Mouse (Mus musculus) B cell, adult 62 days (primary cell): ENCODE results near the gene Stat2. TPM values are rescaled to one million over a fixed set of nuclear protein-coding genes. Genes with fewer than 3 reads are reported as not detected.

ENCODE experiments used
- total RNA-seq: library from RNA; stranded (reverse); gene quantifications from 4 replicates; pipeline ENCODE4 v1.2.4, GENCODE M21; 2023

Stat2 gene
- total RNA-seq: 110 to 128 TPM (median 114 TPM) in 4 replicates

GRCm38 (mm10) chr10:128270287-128270841, at the start of gene Stat2:
Stat2 (plus strand) TSS chr10:128270559.

DNA sequence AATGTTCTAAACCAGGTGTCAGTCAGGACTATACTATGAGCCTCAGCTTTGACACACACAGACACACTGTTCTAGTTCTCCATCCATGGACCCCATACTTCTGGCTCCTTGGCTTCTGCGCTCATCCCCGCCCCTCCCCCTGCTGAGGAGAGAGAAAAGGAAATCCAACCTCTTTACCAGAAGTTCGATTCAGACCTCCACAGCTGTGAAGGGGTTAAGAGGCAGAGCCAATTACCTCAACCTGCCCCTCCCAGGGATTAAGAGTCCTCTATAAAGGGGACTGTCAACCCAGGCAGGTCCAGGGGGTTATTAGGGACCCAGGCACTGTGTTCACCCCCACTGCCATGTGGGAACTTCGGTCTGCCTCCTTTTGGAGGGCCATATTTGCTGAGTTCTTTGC, 44.8 kb upstream of the Stat2 start, which contains the start of gene Mip:
Gene Mip, plus strand, starts transcription at position 301 of the 400 bp plus-strand sequence.

DNA sequence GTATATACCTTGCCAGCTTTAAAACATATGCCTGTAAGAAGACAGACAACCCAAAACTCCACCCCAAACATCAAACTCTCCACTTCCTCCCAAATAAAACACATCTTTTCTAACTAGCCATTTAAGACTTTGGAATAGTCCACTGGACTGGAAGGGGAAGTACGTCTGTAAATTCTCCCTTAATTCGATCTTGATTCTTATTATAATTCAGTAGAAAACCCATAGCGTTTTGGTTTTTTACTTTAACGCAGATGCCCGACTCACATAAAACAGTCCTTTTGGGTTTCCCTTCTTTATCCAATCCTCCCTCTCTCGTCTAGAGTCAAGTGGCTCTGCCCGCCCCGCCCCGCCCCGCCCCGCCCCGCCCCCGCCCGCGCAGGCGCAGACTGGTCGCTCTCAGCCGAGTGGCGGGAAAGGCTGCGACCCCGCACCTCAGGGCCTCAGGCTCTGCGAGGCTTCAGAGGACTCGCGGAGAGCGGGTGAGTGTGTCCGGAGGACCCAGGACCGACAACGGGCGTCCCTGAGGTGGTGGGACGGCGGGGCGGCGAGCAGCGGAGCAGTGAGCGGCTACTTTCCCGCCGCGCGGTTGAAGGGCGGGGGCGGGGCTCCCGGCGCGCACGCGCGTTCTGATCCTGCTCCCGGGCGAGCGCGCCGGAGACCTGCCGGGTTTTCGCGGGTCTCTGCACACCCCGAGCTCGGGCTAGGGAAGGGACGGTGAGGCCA, 38.5 kb upstream of the Stat2 start, which contains the start of gene Timeless:
Gene Timeless, plus strand, starts transcription at position 369 of the 723 bp plus-strand sequence.

DNA sequence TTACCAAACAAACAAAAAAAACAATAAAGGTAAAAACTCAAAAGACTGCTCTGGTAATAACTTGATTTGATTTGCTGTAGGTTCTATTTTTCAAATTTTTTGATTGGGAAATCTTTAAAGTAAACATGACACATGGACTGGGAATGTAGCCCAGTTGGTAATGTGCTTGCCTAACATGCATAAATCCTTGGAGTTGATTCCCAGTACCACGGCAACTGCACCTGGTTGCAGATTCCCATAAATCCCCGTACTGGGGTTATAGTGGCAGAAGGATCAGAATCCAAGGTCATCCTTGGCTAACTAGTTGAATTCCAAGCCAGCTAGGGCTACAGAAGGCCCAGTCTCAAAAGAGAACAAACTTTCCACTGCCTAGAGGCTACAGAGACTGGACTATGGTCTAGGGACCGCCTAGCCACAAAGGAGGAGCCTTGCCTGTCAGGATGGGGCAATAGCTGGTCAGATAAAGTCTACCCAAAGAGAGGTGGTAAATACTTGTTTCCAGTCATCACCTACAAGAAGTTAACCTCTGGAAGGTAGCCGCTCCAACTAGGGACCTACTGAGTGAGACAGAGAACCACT, 16.6 kb upstream of the Stat2 start, which contains the start of gene Apon:
Gene Apon, plus strand, starts transcription at position 420 of the 579 bp plus-strand sequence.

GRCm38 (mm10) chr10:128268371-128268770, 2.0 kb upstream of the Stat2 start, which contains the start of gene Apof:
Apof (plus strand) TSS chr10:128268671.

DNA sequence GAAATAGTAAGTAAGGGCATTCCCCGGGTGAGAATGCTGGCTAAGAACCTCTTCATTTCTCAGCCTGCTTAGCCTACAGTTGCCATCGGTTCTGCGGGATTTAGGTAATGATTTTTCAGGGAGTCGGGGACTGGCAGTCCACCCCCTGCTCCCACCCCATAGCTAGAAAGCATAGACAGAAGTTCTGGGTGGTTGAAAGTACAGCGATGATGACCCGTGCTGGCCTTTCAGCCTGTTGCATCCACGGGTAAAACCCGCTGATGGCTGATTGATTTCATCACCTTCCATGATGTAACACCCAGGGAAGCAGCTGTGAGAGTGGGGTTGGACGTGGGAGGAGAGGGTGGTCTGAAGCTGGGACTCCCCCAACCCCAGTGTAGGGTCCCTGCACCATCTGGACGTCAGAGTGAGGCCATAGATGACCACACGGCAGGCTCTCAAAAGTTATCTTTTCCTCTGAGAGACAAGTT, 28.4 kb downstream of the Stat2 start, which contains the start of gene Il23a:
Gene Il23a, minus strand, starts transcription at position 51 of the 470 bp plus-strand sequence.

DNA sequence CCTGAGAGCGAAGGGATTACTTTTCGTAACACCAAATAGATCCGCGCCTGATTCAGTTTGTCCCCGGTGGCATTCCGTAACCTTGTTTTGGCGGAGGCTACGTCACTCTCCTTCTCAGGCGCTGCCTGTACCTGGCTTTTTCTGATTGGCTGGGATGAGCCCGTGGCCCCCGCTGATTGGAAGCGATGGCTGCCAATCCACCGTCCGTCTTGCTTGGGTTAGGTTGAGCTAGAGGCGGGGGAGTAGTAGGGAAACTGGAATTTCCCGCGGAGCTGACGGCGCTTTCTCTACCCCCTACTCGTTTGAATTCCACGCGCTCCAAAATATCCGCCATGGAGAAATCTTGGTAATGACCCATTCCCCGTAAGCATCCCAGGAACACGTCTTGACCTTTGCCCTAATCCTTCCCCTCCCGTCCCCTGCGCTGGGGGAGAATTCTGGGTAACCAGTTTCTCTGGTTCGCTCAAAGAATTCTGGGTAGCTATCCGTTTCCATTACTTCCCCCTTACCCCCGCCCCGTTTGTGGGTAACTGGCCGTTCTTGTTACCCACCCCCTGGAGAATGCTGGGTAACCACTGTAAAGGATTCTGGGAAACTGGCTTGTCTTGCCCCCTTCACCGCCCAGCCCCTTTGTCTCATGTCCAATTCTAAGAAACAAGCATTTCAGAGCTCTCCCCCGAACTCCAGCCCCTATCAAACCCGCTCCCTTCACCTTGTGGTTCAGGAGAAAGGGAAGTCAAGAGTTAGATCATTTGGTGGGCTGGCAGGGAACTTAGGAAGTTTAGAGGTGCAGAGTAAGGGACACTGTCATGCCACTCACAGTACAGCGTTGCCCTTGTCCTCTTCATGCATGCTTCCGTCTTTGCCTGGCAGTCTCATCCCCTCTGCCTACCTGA, 33.0 kb downstream of the Stat2 start, which contains the start of gene Pan2:
Gene Pan2, plus strand, starts transcription at position 210 of the 896 bp plus-strand sequence.

GRCm38 (mm10) chr10:128322141-128323108, 52.1 kb downstream of the Stat2 start, which contains the start of gene Cnpy2:
Cnpy2 (plus strand) TSS chr10:128322459.

DNA sequence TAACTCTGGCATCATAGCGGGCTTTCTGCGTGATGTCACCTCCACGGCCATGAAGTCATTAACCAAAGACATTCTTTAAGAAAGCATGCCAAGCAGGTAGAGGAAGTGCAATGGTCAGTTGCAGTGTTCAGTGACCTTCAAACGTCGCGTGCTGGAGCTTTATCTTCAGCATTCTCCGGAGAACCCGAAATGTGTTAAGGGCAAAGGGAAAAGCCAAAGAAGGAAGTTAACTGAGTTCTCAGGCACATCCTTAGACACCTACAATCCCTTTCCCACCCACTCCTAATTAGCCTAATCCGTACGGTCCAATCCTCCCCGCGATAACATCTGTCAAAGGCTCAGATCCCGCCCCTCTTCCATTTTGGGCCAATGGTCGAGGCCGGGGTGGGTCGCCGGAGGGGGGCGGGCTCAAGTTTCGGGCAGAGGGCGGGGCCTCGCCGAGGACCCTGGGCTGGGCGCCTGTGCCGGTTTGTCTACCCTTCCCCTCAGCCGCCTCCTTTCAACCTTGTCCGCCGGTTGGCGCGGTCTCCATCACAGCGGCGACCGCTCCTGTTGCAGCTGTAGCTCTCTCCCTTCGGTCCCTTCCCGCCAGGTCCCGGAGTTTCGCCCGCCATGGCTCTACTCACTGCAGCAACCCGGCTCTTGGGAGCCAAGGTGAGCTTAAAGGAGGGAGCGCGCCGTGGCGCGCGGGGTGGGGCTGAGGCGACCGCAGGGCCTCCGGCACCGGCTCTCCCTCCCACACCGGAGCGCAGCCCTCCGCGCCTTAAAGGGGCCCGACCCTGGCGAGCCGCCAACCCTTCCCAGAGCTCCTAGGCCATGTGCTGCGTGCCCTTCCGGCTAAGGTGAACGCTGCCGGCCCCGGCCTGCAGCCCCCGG, 67.2 kb downstream of the Stat2 start, which contains the start of gene Cs:
Gene Cs, plus strand, starts transcription at position 429 of the 876 bp plus-strand sequence.

Other genes starting within 250 kb of the Stat2 start
- 587 to 616 TPM (median 605 TPM) in 4 replicates for gene Naca, start 235.0 kb upstream of the Stat2 start, total RNA-seq
- 110 to 153 TPM (median 131 TPM) in 4 replicates for gene Ptges3, start 211.6 kb upstream of the Stat2 start, total RNA-seq
- gene Atp5b, start 187.3 kb upstream of the Stat2 start, total RNA-seq: 523 to 608 TPM (median 568 TPM) in 4 replicates
- gene Baz2a, start 179.0 kb upstream of the Stat2 start, total RNA-seq: 124 to 141 TPM (median 134 TPM) in 4 replicates
- gene Rbms2, start 90.3 kb upstream of the Stat2 start, total RNA-seq: 43.9 to 52.8 TPM (median 47.8 TPM) in 4 replicates
- not detected in 4 replicates for gene Gls2, start 76.1 kb upstream of the Stat2 start, total RNA-seq
- gene Spryd4, start 58.8 kb upstream of the Stat2 start, total RNA-seq: 12.3 to 17.4 TPM (median 15.1 TPM) in 4 replicates
- gene Mip, start 44.7 kb upstream of the Stat2 start, total RNA-seq: not detected in 4 replicates
- gene Timeless, start 38.5 kb upstream of the Stat2 start, total RNA-seq: 13.7 to 23.7 TPM (median 16.3 TPM) in 4 replicates
- gene Apon, start 16.5 kb upstream of the Stat2 start, total RNA-seq: not detected in 4 replicates
- gene Apof, start 1.9 kb upstream of the Stat2 start, total RNA-seq: 0.75 to 1.4 TPM (median 0.93 TPM) in 4 replicates
- not detected in 4 replicates for gene Il23a, start 28.2 kb downstream of the Stat2 start, total RNA-seq
- 62.2 to 69.4 TPM (median 65.8 TPM) in 4 replicates for gene Pan2, start 32.8 kb downstream of the Stat2 start, total RNA-seq
- 18.8 to 20.8 TPM (median 19.5 TPM) in 4 replicates for gene Cnpy2, start 51.9 kb downstream of the Stat2 start, total RNA-seq
- gene Cs, start 67.2 kb downstream of the Stat2 start, total RNA-seq: 101 to 110 TPM (median 110 TPM) in 4 replicates
- 28.6 to 37.3 TPM (median 32.6 TPM) in 4 replicates for gene Coq10a, start 98.4 kb downstream of the Stat2 start, total RNA-seq
- 67.5 to 68.6 TPM (median 68.3 TPM) in 4 replicates for gene Ankrd52, start 106.6 kb downstream of the Stat2 start, total RNA-seq
- gene Slc39a5, start 130.7 kb downstream of the Stat2 start, total RNA-seq: not detected in 4 replicates
- gene Nabp2, start 140.9 kb downstream of the Stat2 start, total RNA-seq: 39.1 to 49.2 TPM (median 47.1 TPM) in 4 replicates
- gene Rnf41, start 141.1 kb downstream of the Stat2 start, total RNA-seq: 61.4 to 67.3 TPM (median 65.5 TPM) in 4 replicates
- gene Smarcc2, start 188.7 kb downstream of the Stat2 start, total RNA-seq: 145 to 160 TPM (median 147 TPM) in 4 replicates
- gene Myl6, start 223.6 kb downstream of the Stat2 start, total RNA-seq: 488 to 539 TPM (median 516 TPM) in 4 replicates
- 0.58 to 0.75 TPM in 2 of 4 replicates, not detected in the others for gene Myl6b, start 228.1 kb downstream of the Stat2 start, total RNA-seq